In the genomic region with DNA sequence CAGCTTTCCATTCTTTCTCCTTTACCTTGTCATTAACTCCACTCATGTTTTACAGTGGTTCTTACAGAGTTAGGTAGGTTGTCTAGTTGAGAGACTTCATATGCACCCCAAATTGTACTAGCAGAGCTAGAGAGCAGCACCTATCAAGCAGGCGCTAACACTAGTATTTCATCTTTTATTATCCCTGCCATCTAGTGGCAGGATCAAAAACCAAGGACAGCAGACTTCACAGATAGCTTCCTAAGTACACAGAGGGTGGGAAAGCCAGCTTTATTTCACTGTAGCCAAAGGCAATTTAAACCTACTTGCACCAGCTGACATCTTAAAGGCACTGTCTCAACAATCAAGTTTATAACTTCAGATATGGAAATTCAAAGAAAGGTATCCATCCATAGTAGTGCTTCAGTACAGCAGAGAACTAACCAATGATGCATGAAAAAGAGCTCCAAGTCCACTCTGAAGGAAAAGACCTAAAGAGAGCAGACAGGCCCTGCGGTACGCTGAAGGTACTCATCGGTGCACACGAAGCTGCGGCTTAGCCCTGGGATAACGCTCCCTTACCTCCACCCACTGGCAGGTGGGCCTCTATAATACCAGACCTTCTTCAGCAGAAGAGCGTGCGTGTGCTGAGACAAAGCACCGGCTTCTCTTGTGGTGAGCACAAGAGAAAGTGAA, we compare ENCODE assay signal across 12 mouse cellular contexts. TPM values are rescaled to one million over a fixed set of nuclear protein-coding genes. Genes with fewer than 3 reads are reported as not detected.
DNase-seq lines count a peak whose midpoint lies in the region; ATAC-seq lines count a peak whose summit lies in the region.
"Had no signal": no experiment of that assay in that cellular context is flagged by ENCODE, and none has a peak within 500 bp of the region (broad histone marks: within the 10 kb centered on the region; RNA-seq: fewer than 3 reads in every experiment).

No protein-coding gene starts in this region.

- H3K9ac ChIP-seq in heart, embryonic 12.5 days, result no peak overlapping the region
- H3K9ac ChIP-seq: hindbrain, embryonic 15.5 days; limb, embryonic 13.5 days had no signal

- DNase-seq in heart, adult 11 months, result peak; percentile 65
- DNase-seq in lung, postnatal 36 days, result peak; percentile 52
- DNase-seq in lung, postnatal 4 days, result no peak
- peak; percentile 55 for DNase-seq in retina, postnatal 1 day
- DNase-seq in right cerebral cortex, postnatal 36 days (ENCODE audit: low spot score in 2 of 2), result no peak
- DNase-seq in spleen, adult 18-20 months, result no peak
- DNase-seq: embryo, embryonic 11 days had no signal

- no peaks in the 10 kb centered on the region for H3K9me3 ChIP-seq in heart, embryonic 12.5 days (replicated peaks)
- H3K9me3 ChIP-seq: hindbrain, embryonic 15.5 days; limb, embryonic 13.5 days had no signal

- no peak overlapping the region for H3K4me2 ChIP-seq in heart, embryonic 12.5 days
- H3K4me2 ChIP-seq: hindbrain, embryonic 15.5 days; limb, embryonic 13.5 days had no signal

- H3K4me3 ChIP-seq in heart, embryonic 12.5 days, result no peak overlapping the region
- H3K4me3 ChIP-seq: hindbrain, embryonic 15.5 days; limb, embryonic 13.5 days; myocyte had no signal

- 80% methylated on average over 10 of the region's 10 CpGs for WGBS in heart, embryonic 12.5 days

- H3K4me1 ChIP-seq in heart, embryonic 12.5 days (replicated peaks), result peaks cover 59% of the 10 kb centered on the region

- no peaks in the 10 kb centered on the region for H3K36me3 ChIP-seq in heart, embryonic 12.5 days
- H3K36me3 ChIP-seq: hindbrain, embryonic 15.5 days; limb, embryonic 13.5 days had no signal

- no peak overlapping the region for H3K27ac ChIP-seq in heart, embryonic 12.5 days (ENCODE audit: poor library complexity, severe bottlenecking)
- H3K27ac ChIP-seq: hindbrain, embryonic 15.5 days; limb, embryonic 13.5 days had no signal

- H3K27me3 ChIP-seq in heart, embryonic 12.5 days (replicated peaks), result no peaks in the 10 kb centered on the region
- H3K27me3 ChIP-seq: hindbrain, embryonic 15.5 days; limb, embryonic 13.5 days had no signal

- no peak for ATAC-seq in heart, embryonic 12.5 days (ENCODE audit: insufficient number of reproducible peaks, low FRiP score)
- peak; percentile 41 for ATAC-seq in inflammation-experienced regulatory T-cells, adult 6 months

RNA-seq across cellular contexts. Expression of a gene that starts 16.2 kb away (rescaled TPM):
- polyA plus RNA-seq in heart, embryonic 12.5 days (2016; fragmentation: Nextera tagmentation; extraction: Ambion mirVana), result 121 and 122 TPM in 2 replicates
- polyA plus RNA-seq in inflammation-experienced regulatory T-cells, adult 6 months (2017; shearing (Covaris generic)), result 10 to 100 TPM; 16.6 to 25.0 (median 22.4) TPM

Comparison
In these comparisons a context has a peak if more than half of its experiments do, and no peak if none do; other contexts are left out.
1. DNase-seq: peak in heart, adult 11 months (single experiment), lung, postnatal 36 days (single experiment) and retina, postnatal 1 day (single experiment); none in lung, postnatal 4 days (0 of 2), right cerebral cortex, postnatal 36 days (0 of 2) and spleen, adult 18-20 months (0 of 2).